Mouse (Mus musculus) embryonic fibroblast, embryonic 13.5 days (primary cell): ENCODE data around the gene Muc3.
"Not testable (repeated sequence)": the region's sequence is repeated elsewhere in the genome, so short reads cannot be mapped to it uniquely, and the experiment has no call there.

Experiments used
- CTCF ChIP-seq: IDR thresholded peaks from 2 replicates; pipeline ENCODE4 v1.5.1; 2011; ENCODE audit warnings: mild to moderate bottlenecking, control low read depth, low read length, moderate library complexity, borderline replicate concordance; ENCODE audit not compliant: insufficient read depth
- POLR2A ChIP-seq: IDR thresholded peaks from 2 replicates; pipeline ENCODE4 v1.6.1; 2011; ENCODE audit warnings: low read depth, mild to moderate bottlenecking, control low read depth, low read length, moderate library complexity

DNA sequence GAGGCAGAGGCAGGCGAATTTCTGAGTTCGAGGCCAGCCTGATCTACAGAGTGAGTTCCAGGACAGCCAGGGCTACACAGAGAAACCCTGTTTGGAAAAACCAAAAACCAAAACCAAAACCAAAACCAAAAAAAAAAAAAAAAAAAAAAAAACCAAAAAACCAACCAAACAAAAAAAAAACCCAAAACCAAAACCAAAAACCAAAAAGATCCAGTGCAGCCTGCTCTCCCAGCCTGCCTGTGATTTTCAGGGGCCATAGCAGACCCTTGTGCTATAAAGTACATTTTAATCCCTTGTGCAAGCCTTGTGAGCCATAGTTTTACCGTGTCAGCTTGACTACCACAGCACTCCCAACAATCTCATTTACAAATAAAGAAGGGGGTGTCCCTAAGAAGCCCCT is 31.1 kb downstream of the Muc3 start:
- not testable (repeated sequence) for TF ChIP-seq CTCF, POLR2A
